Mouse (Mus musculus) small intestine, adult 2 months (tissue): Measurements from ENCODE around the gene Rhd. TPM values are rescaled to one million over a fixed set of nuclear protein-coding genes. Genes with fewer than 3 reads are reported as not detected.

Source experiments
- H3K27ac ChIP-seq: fragments of 200-500 bp; 2 replicates; pipeline ENCODE4 v1.5.1; 2012; ENCODE audit warnings: low read depth, low read length, control low read depth, inconsistent platforms; ENCODE audit not compliant: insufficient read depth
- H3K27me3 ChIP-seq: fragments of 200-500 bp; 2 replicates; pipeline ENCODE4 v1.6.1; 2012; ENCODE audit warnings: mild to moderate bottlenecking, moderate library complexity, low read length, inconsistent platforms; ENCODE audit not compliant: control insufficient read depth, insufficient read depth
- H3K36me3 ChIP-seq: fragments of 200-500 bp; 2 replicates; pipeline ENCODE4 v1.6.1; 2012; ENCODE audit warnings: mild to moderate bottlenecking, low read length, control low read depth, inconsistent platforms; ENCODE audit not compliant: control insufficient read depth, insufficient read depth
- H3K4me1 ChIP-seq: fragments of 200-500 bp; 2 replicates; pipeline ENCODE4 v1.6.1; 2012; ENCODE audit warnings: low read length, inconsistent platforms, mixed read lengths; ENCODE audit not compliant: control insufficient read depth, insufficient read depth, insufficient read length
- H3K4me3 ChIP-seq: fragments of 200-500 bp; 2 replicates; pipeline ENCODE4 v1.5.1; 2012; ENCODE audit warnings: low read depth, mild to moderate bottlenecking, control low read depth, inconsistent platforms, low read length, moderate library complexity
- CTCF ChIP-seq: fragments of 200-500 bp; IDR thresholded peaks from 2 replicates; pipeline ENCODE4 v1.5.1; 2012; ENCODE audit warnings: low read depth, mild to moderate bottlenecking, control low read depth, inconsistent platforms, low read length, moderate library complexity, mixed read lengths; ENCODE audit not compliant: insufficient replicate concordance, insufficient read length; ENCODE audit errors: extremely low read depth
- POLR2A ChIP-seq: fragments of 200-500 bp; IDR thresholded peaks from 2 replicates; pipeline ENCODE4 v1.6.1; 2012; ENCODE audit warnings: low read depth, mild to moderate bottlenecking, control low read depth, inconsistent platforms, low read length, moderate library complexity
- WGBS: fragments of 180-500 bp; shearing (Covaris S2); methylation state at CpG from one replicate; pipeline ENCODE4 v1.1.7; 2018; 5-methylcytosine and 5-hydroxymethylcytosine counted together
- polyA plus RNA-seq: library from polyadenylated mRNA; depleted of rRNA; stranded (reverse); fragments of >200 nt; gene quantifications from 2 replicates; pipeline ENCODE4 v1.2.3, GENCODE M21; 2012

Gene Rhd
- polyA plus RNA-seq, 1 experiment, result not detected

- TF ChIP-seq CTCF (no peak), POLR2A (no peak)
- no peaks in the 10 kb centered on the region for H3K36me3 ChIP-seq
- no peak overlapping the region for H3K4me3 ChIP-seq
- no peak overlapping the region for H3K27ac ChIP-seq
- H3K4me1 ChIP-seq, result peaks cover 1% of the 10 kb centered on the region; the same call in 1 of the 2 replicates
- no peaks in the 10 kb centered on the region for H3K27me3 ChIP-seq
- 83% methylated on average over 2 of the region's 2 CpGs for WGBS
Observed at GRCm38 (mm10) chr4:134851236-134851635, 13.1 kb upstream of the Rhd start.

DNA sequence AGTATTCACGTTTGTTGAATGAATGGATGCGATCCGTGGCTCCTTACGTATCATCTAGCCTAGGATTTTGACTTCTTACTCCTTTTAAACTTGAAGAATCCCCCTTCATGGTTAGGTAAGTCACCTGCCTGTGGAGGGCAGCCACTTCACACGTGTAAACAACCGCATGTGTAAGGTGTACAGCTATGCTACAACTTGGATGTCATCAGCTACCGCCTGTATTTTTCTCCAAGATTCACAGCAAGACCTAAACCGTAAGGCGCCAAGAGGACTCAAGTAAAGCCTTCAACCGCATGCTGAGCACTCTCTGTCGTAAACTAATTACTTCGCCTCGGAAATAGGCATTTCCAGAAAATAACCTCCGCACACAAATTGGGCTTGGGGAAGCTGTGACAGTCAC is 12.5 kb upstream of the Rhd start:
- peak overlapping the region; percentile 77; the same call in 1 of the 2 replicates for H3K4me3 ChIP-seq
- no peak for TF ChIP-seq CTCF
- TF ChIP-seq POLR2A, result no peak
- 20% methylated on average over 14 of the region's 14 CpGs for WGBS
- no peaks in the 10 kb centered on the region for H3K36me3 ChIP-seq
- peaks cover 1% of the 10 kb centered on the region; the same call in 1 of the 2 replicates for H3K4me1 ChIP-seq
- H3K27ac ChIP-seq, result no peak overlapping the region
- no peaks in the 10 kb centered on the region for H3K27me3 ChIP-seq

GRCm38 (mm10) chr4:134852438-134853255 is 11.7 kb upstream of the Rhd start:
- peak overlapping the region; percentile 77 for H3K4me3 ChIP-seq
- peaks cover 1% of the 10 kb centered on the region; the same call in 1 of the 2 replicates for H3K4me1 ChIP-seq
- peak overlapping the region; percentile 23; the same call in 1 of the 2 replicates for H3K27ac ChIP-seq
- WGBS, result under 1% methylated on average over 94 of the region's 106 CpGs
- TF ChIP-seq POLR2A (no peak), CTCF (no peak)
- no peaks in the 10 kb centered on the region for H3K27me3 ChIP-seq
- no peaks in the 10 kb centered on the region for H3K36me3 ChIP-seq

GRCm38 (mm10) chr4:134853259-134853636 is 11.1 kb upstream of the Rhd start, which contains the start of gene Maco1:
TSS of gene Maco1 (minus strand) at chr4:134853345.
- 0% methylated on average over 36 of the region's 38 CpGs for WGBS
- H3K36me3 ChIP-seq, result no peaks in the 10 kb centered on the region
- TF ChIP-seq CTCF (no peak), POLR2A (no peak)
- peak within 1 kb of the TSS; percentile 77 for H3K4me3 ChIP-seq
- peak within 1 kb of the TSS; percentile 76 for H3K27ac ChIP-seq
- no peaks in the 10 kb centered on the region for H3K27me3 ChIP-seq
- no peaks in the 10 kb centered on the region for H3K4me1 ChIP-seq

DNA sequence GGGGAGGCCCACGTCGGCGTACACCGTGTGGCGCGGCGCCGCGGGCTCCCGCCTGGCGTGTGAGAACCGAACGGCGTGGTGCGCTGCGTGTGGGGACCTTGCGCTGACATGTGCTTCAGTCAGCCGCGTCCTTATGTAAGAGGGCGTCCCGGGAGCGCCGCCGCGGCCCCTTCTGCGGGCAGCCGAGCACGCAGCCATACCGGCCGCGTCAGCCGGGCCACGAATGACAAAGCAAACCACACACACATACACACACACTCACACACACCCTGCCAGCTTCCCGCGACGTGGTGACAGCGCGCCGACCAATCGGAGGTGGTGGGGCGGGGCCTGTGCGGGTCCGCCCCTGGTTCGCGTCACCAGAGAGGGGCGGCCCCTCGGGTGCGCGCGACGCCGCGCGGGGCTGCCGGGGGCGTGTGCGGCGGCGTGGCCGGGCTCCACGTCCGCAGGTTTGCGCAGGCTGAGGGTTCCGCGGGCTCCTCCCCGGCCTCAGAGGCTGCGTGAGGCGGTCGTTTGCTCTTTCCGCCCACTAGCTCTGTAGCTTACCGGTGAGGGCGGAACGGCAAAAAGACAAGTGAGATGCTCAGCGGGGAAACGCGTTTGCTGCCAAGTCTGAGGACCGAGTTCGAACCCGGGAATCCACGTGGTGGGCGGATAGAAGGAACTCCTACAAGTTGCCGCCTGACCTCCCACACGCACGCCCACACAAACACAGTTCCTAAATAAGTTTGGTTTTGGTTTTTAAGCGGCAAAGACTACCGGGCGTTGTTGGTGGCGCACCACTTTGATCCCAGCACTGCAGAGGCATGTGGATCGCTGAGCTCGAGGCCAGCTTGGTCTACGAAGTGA is 10.5 kb upstream of the Rhd start:
- H3K27ac ChIP-seq, result peak overlapping the region; percentile 76
- no peaks in the 10 kb centered on the region for H3K4me1 ChIP-seq
- 0 out of 2 replicates have a peak, but pooled peaks have one; percentile 10 for TF ChIP-seq CTCF
- peak; percentile 46; the same call in 1 of the 2 replicates for TF ChIP-seq POLR2A
- H3K27me3 ChIP-seq, result no peaks in the 10 kb centered on the region
- 1% methylated on average over 91 of the region's 91 CpGs for WGBS
- H3K4me3 ChIP-seq, result peak overlapping the region; percentile 77
- no peaks in the 10 kb centered on the region for H3K36me3 ChIP-seq

- H3K36me3 ChIP-seq, result no peaks in the 10 kb centered on the region
- no peaks in the 10 kb centered on the region for H3K4me1 ChIP-seq
- H3K27ac ChIP-seq, result no peak overlapping the region
- no peaks in the 10 kb centered on the region for H3K27me3 ChIP-seq
- no peak overlapping the region for H3K4me3 ChIP-seq
- WGBS, result 82% methylated on average over 3 of the region's 3 CpGs
- TF ChIP-seq CTCF (no peak), POLR2A (no peak)
Observed at GRCm38 (mm10) chr4:134855371-134855770, 9.0 kb upstream of the Rhd start.
